Mouse (Mus musculus) heart, embryonic 15.5 days (tissue): ENCODE data around the gene Gm10337. TPM values are rescaled to one million over a fixed set of nuclear protein-coding genes. Genes with fewer than 3 reads are reported as not detected.
A peak's percentile ranks its signal among the peaks of the same experiment; 100 is the strongest.

Experiments used
- ATAC-seq: fragments of 200-750 bp; cut with Nextera tagmentation; replicated peaks from 2 replicates; pipeline ENCODE4 v1.8.0; 2017; ENCODE audit warnings: low read depth, moderate TSS enrichment; ENCODE audit not compliant: insufficient number of reproducible peaks, insufficient read depth, low FRiP score
- H3K27ac ChIP-seq: fragments of 300-500 bp; sonication (generic); 2 replicates; pipeline ENCODE4 v1.5.1; 2015; ENCODE audit warnings: mild to moderate bottlenecking, inconsistent platforms
- H3K27me3 ChIP-seq: fragments of 300-500 bp; sonication (generic); 2 replicates; pipeline ENCODE4 v1.6.1; 2015; ENCODE audit warnings: inconsistent platforms
- H3K36me3 ChIP-seq: fragments of 300-500 bp; sonication (generic); 2 replicates; pipeline ENCODE4 v1.6.1; 2015; ENCODE audit warnings: mild to moderate bottlenecking, inconsistent platforms
- H3K4me1 ChIP-seq: fragments of 300-500 bp; sonication (generic); replicated peaks from 2 replicates; pipeline ENCODE4 v1.6.1; 2015; ENCODE audit warnings: inconsistent platforms
- H3K4me2 ChIP-seq: fragments of 300-500 bp; sonication (generic); 2 replicates; pipeline ENCODE4 v1.6.1; 2015; ENCODE audit warnings: inconsistent platforms, mild to moderate bottlenecking, moderate library complexity
- H3K4me3 ChIP-seq: fragments of 300-500 bp; sonication (generic); 2 replicates; pipeline ENCODE4 v1.5.1; 2015; ENCODE audit warnings: mild to moderate bottlenecking, inconsistent platforms
- H3K9ac ChIP-seq: fragments of 300-500 bp; sonication (generic); 2 replicates; pipeline ENCODE4 v1.6.1; 2015; ENCODE audit warnings: mild to moderate bottlenecking, inconsistent platforms
- H3K9me3 ChIP-seq: fragments of 300-500 bp; sonication (generic); replicated peaks from 2 replicates; pipeline ENCODE4 v1.6.1; 2016; ENCODE audit warnings: inconsistent platforms
- WGBS: fragments of 180-500 bp; shearing (Covaris S2); methylation state at CpG from one replicate; pipeline ENCODE4 v1.1.7; 2015; ENCODE audit warnings: mixed read lengths; 5-methylcytosine and 5-hydroxymethylcytosine counted together
- polyA plus RNA-seq: library from polyadenylated mRNA; unstranded; fragments of >200 nt; fragmentation: Nextera tagmentation; extraction: Ambion mirVana; gene quantifications from 2 replicates; pipeline ENCODE4 v1.2.1, GENCODE M21; 2015

Gm10337 gene
- polyA plus RNA-seq, 1 experiment from 2014 or later: 2.6 TPM

DNA sequence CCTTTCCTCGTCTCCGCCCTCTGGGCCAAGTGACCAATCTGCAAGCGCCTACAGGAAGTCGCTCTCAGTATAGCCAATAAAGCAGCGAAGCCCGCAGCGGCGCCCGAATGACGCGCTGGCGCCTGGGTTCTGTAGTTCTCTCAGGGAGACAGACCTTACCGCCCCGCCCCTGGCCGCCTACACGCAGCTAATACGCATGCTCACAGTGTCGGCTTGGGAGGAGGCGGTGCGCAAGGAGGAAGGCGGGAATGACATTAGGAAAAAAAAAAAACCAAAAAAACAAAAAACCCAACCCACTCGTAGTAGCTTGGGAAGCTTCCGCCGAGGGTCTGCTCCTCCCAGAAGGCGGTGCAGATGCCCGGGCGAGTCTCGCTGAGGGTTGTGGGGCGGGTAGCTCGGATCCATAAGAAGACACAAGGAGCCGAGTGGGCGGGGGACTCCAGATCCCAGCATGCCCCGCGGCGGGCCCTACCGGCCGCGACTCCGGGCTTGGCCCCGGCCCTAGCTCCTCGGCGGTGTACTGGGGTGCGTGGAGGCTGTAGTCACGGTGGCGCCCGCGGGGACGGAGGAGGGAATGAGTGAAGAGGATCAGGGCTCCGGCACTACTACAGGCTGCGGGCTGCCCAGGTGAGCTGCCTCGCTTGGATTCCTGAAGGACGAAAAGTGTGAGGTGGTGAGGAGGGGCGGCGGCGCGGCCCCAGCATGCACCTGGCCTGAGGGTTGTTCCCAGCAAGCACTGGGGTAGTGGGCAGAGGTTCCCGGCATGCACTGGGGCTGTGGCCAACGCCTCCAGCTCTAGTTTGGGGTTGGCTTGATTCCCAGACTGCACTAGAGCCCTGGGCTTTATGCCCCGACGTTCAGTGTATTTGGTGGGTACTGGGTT is 14.7 kb downstream of the Gm10337 start, which contains the start of gene Tarbp2:
Gene Tarbp2 (plus strand): TSS at position 217 of the 883 bp plus-strand sequence.
- no peaks in the 10 kb centered on the region for H3K9me3 ChIP-seq
- peak within 1 kb of the TSS; percentile 82 for H3K4me3 ChIP-seq
- peaks cover 18% of the 10 kb centered on the region for H3K36me3 ChIP-seq
- peaks cover 30% of the 10 kb centered on the region for H3K4me1 ChIP-seq
- peak; percentile 90 for ATAC-seq
- H3K27me3 ChIP-seq: no peaks in the 10 kb centered on the region
- under 1% methylated on average over 60 of the region's 60 CpGs for WGBS
- H3K9ac ChIP-seq: peak within 1 kb of the TSS; percentile 92
- H3K4me2 ChIP-seq: peak within 1 kb of the TSS; percentile 92
- H3K27ac ChIP-seq: peak within 1 kb of the TSS; percentile 100

DNA sequence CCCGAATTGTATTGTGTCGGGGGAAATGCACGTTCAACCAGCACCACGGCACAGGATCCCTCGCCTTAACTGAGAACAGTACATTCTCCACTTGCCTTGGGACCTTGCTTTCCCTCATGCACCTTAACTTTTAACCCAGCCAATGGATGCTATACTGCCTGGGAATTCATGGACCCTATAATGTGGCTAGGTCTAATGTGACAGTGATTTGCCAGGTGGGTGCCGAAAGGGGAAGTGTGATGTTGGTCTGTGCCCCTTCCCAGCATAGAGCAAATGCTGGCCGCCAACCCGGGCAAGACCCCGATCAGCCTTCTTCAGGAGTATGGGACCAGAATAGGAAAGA is 15.3 kb downstream of the Gm10337 start:
- Histone ChIP-seq H3K4me3 (peak overlapping the region; percentile 82), H3K4me1 (peaks cover 30% of the 10 kb centered on the region), H3K27me3 (no peaks in the 10 kb centered on the region), H3K36me3 (peaks cover 20% of the 10 kb centered on the region), H3K9ac (peak overlapping the region; percentile 92), H3K9me3 (no peaks in the 10 kb centered on the region), H3K4me2 (peak overlapping the region; percentile 92), H3K27ac (peak overlapping the region; percentile 100)
- WGBS: 12% methylated on average over 9 of the region's 9 CpGs
- no peak for ATAC-seq

DNA sequence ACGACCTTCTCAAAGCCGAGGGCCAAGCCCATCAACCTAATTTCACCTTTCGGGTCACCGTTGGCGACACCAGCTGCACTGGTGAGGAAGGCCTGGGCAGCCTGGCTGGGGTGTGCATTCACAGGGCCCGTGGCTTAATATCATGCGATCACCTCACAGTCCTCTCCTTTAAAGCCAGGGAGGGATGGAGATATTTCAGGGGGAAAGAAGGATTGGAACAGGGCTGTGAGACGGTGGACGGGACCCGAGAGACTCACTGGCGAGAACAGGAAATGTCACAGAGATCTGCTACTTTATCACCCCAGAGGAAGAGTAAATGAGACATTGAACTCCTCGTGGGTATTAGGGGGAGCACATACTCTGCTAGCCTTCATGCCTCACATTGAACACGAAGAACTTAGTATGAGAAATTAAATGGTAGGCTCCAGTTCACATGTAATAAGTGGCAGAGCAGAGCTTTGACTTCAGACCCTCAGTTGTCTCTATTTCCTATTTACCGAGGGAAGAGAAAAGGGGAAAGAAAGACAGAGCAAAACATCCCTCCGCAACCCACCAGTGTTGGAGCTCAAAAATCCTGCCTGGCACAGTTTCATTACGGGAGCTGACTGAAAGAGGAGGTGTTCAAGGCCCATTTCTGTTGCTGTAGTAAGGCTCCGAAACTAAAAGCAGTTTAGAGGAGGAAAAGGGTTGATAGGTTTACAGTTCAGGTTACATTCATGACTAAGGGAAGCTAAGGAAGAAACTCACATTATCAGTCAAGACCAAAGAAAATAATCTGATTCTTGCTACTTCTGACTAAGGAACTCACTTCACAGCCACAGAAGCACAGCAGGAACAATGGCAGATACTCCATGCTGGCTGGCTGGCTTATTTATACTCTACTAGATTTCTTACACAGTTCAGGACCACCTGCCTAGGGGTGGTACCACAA is 16.0 kb downstream of the Gm10337 start:
- Histone ChIP-seq H3K27ac (peak overlapping the region; percentile 100), H3K9ac (peak overlapping the region; percentile 92), H3K27me3 (no peaks in the 10 kb centered on the region), H3K4me3 (peak overlapping the region; percentile 82), H3K9me3 (no peaks in the 10 kb centered on the region), H3K4me2 (peak overlapping the region; percentile 92), H3K36me3 (peaks cover 26% of the 10 kb centered on the region), H3K4me1 (peaks cover 30% of the 10 kb centered on the region)
- 47% methylated on average over 17 of the region's 17 CpGs for WGBS
- no peak for ATAC-seq

- Histone ChIP-seq H3K9ac (peak overlapping the region; percentile 7; the same call in 1 of the 2 replicates), H3K27me3 (no peaks in the 10 kb centered on the region), H3K4me2 (peak overlapping the region; percentile 92; the same call in 1 of the 2 replicates), H3K9me3 (no peaks in the 10 kb centered on the region), H3K27ac (peak overlapping the region; percentile 100; the same call in 1 of the 2 replicates), H3K4me1 (peaks cover 30% of the 10 kb centered on the region), H3K36me3 (peaks cover 29% of the 10 kb centered on the region), H3K4me3 (no peak overlapping the region)
- no peak for ATAC-seq
- 53% methylated on average over 4 of the region's 4 CpGs for WGBS
Measured at GRCm38 (mm10) chr15:102520416-102520815, 16.9 kb downstream of the Gm10337 start.

DNA sequence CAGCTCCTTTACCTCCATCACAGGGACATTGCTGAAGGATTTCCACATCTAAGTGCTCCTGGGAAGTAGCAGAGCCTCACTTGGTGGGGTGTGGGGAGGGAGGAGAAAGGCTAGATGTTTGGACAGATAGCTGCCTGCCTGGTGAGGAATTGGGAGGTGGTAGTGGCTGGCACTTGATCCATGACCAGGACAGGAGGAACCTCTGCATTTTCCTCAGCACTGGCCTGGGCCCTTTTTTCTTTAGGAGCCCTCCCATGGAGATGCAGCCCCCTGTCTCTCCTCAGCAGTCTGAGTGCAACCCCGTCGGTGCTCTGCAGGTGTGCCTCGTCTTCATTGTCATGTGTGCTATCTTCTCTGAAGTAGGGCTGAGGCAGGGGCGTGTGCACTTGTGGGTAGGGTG is 18.0 kb downstream of the Gm10337 start:
- Histone ChIP-seq H3K4me2 (no peak overlapping the region), H3K4me1 (peaks cover 23% of the 10 kb centered on the region), H3K27ac (no peak overlapping the region), H3K27me3 (no peaks in the 10 kb centered on the region), H3K9me3 (no peaks in the 10 kb centered on the region), H3K4me3 (no peak overlapping the region), H3K9ac (no peak overlapping the region), H3K36me3 (peaks cover 32% of the 10 kb centered on the region)
- ATAC-seq: no peak
- 78% methylated on average over 4 of the region's 4 CpGs for WGBS

- Histone ChIP-seq H3K4me3 (no peak within 1 kb of the TSS), H3K9me3 (no peaks in the 10 kb centered on the region), H3K4me1 (peaks cover 9% of the 10 kb centered on the region), H3K36me3 (peaks cover 61% of the 10 kb centered on the region), H3K27me3 (no peaks in the 10 kb centered on the region), H3K9ac (no peak within 1 kb of the TSS), H3K27ac (no peak within 1 kb of the TSS), H3K4me2 (no peak within 1 kb of the TSS)
- no peak for ATAC-seq
- WGBS: 4% methylated on average over 3 of the region's 3 CpGs
Measured at GRCm38 (mm10) chr15:102524892-102525485, 21.5 kb downstream of the Gm10337 start, which contains the start of gene Npff. Npff (minus strand) TSS chr15:102524942.

GRCm38 (mm10) chr15:102526111-102527002 is 22.8 kb downstream of the Gm10337 start:
- Histone ChIP-seq H3K27me3 (no peaks in the 10 kb centered on the region), H3K9ac (no peak overlapping the region), H3K4me2 (no peak overlapping the region), H3K36me3 (peaks cover 71% of the 10 kb centered on the region), H3K4me1 (no peaks in the 10 kb centered on the region), H3K27ac (no peak overlapping the region), H3K9me3 (no peaks in the 10 kb centered on the region), H3K4me3 (no peak overlapping the region)
- no peak for ATAC-seq
- 73% methylated on average over 6 of the region's 6 CpGs for WGBS

DNA sequence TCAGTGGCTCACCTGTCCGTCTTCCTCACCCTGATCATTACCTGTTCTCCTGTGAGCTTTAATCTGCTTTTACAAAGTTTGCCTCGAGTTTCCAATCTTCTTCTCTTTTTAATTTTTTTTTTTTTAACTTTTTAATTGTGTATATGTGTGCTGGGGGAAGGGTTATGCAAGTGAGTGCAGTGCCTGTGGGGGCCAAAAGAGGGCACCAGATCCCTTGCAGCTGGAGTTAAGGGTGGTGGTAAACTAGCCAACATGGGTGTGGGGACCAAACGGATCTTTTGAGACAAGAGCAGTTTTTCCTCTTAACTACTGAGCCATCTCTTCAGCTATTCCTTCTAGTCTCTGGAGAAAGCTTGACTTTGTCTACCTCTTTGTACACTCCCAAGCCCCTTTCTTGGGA is 24.4 kb downstream of the Gm10337 start:
- Histone ChIP-seq H3K27me3 (no peaks in the 10 kb centered on the region), H3K36me3 (peaks cover 62% of the 10 kb centered on the region), H3K9ac (no peak overlapping the region), H3K4me1 (no peaks in the 10 kb centered on the region), H3K9me3 (no peaks in the 10 kb centered on the region), H3K4me2 (no peak overlapping the region), H3K4me3 (no peak overlapping the region), H3K27ac (no peak overlapping the region)
- no peak for ATAC-seq
- WGBS: 68% methylated on average over 3 of the region's 3 CpGs

DNA sequence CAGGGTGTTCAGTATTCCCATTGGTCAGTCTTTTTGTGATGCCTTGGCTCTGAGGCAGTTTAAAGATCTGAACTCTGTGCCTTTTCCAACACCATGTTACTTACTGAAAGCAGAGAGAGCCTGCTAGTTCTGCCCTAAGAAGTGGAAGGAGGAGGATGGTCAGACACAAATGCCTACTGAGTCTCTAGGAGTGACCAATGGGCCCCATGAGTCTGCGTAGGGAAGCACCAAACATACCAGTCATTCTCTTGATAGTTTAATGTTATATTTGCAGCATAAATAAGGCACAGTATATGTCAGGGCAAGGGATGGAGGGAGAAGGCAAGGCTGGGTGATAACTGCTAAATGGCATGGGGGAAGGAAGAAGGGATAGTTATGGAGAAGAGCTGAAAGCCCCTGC is 24.9 kb downstream of the Gm10337 start:
- Histone ChIP-seq H3K4me3 (no peak overlapping the region), H3K27me3 (no peaks in the 10 kb centered on the region), H3K4me1 (no peaks in the 10 kb centered on the region), H3K9ac (no peak overlapping the region), H3K9me3 (no peaks in the 10 kb centered on the region), H3K36me3 (peaks cover 65% of the 10 kb centered on the region), H3K4me2 (no peak overlapping the region), H3K27ac (no peak overlapping the region)
- ATAC-seq: no peak
- 90% methylated on average over 1 of the region's 1 CpGs for WGBS

- Histone ChIP-seq H3K27ac (no peak overlapping the region), H3K36me3 (peaks cover 67% of the 10 kb centered on the region), H3K4me3 (no peak overlapping the region), H3K4me1 (no peaks in the 10 kb centered on the region), H3K9me3 (no peaks in the 10 kb centered on the region), H3K27me3 (no peaks in the 10 kb centered on the region), H3K4me2 (no peak overlapping the region), H3K9ac (no peak overlapping the region)
- no peak for ATAC-seq
- 77% methylated on average over 4 of the region's 4 CpGs for WGBS
Measured at GRCm38 (mm10) chr15:102530566-102530965, 27.0 kb downstream of the Gm10337 start.
